Mouse (Mus musculus): ENCODE results near the gene Hoxd13. TPM values are rescaled to one million over a fixed set of nuclear protein-coding genes. Genes with fewer than 3 reads are reported as not detected.
A peak's percentile ranks its signal among the peaks of the same experiment; 100 is the strongest.

The Hoxd13 gene
- polyA plus RNA-seq, 1 experiment from 2014 or later, result not detected

- peak; percentile 94 for DNase-seq (ENCODE audit: low spot score, missing footprints)
- Histone ChIP-seq H3K4me1 (ENCODE audit: control insufficient read depth, insufficient read depth, low read length) (peaks cover 4% of the 10 kb centered on the region; the same call in 1 of the 2 replicates), H3K27ac (ENCODE audit: low read depth, low read length) (no peak overlapping the region), H3K4me3 (ENCODE audit: low read depth, low read length) (peak overlapping the region; percentile 29), H3K27me3 (ENCODE audit: control insufficient read depth, insufficient read depth, low read length) (peaks cover 88% of the 10 kb centered on the region), H3K36me3 (ENCODE audit: control insufficient read depth, insufficient read depth, low read length) (no peaks in the 10 kb centered on the region), H3K9me3 (ENCODE audit: control insufficient read depth, low read length) (no peaks in the 10 kb centered on the region), H3K4me2 (no peak overlapping the region; the same call in 1 of the 2 replicates), H3K9ac (ENCODE audit: low read length) (no peak overlapping the region)
- 0 out of 2 replicates have a peak, but pooled peaks have one; percentile 23 for ATAC-seq (ENCODE audit: low FRiP score)
- WGBS, result 6% methylated on average over 20 of the region's 20 CpGs
These were observed 13.2 kb upstream of the Hoxd13 start for GRCm38 (mm10) chr2:74654743-74655419.

DNA sequence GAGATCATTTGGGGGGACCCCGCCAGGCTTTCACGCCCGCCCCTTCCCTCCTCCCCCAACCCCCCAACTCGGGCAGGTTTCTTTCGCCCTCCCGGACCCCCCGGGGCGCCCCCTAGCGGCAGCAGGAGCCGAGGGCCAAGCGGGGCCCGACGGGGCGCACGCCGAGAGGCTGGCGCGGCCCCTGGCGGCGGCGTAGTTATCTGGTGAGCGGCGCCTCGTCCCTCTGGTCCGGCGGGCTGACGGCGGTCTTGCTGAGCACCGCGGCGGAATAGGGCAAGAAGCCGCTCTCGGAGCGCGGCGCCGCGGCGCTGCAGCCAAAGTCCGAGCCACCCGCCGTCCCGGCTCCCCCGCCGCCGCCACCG lies 12.7 kb upstream of the Hoxd13 start:
- Histone ChIP-seq H3K4me1 (ENCODE audit: control insufficient read depth, insufficient read depth, low read length) (peaks cover 4% of the 10 kb centered on the region; the same call in 1 of the 2 replicates), H3K36me3 (ENCODE audit: control insufficient read depth, insufficient read depth, low read length) (no peaks in the 10 kb centered on the region), H3K9me3 (ENCODE audit: control insufficient read depth, low read length) (no peaks in the 10 kb centered on the region), H3K27ac (ENCODE audit: low read depth, low read length) (no peak overlapping the region), H3K4me2 (peak overlapping the region; percentile 37), H3K4me3 (ENCODE audit: low read depth, low read length) (peak overlapping the region; percentile 29), H3K27me3 (ENCODE audit: control insufficient read depth, insufficient read depth, low read length) (peaks cover 88% of the 10 kb centered on the region), H3K9ac (ENCODE audit: low read length) (no peak overlapping the region)
- ATAC-seq (ENCODE audit: low FRiP score) (peak; percentile 67; the same call in 1 of the 2 replicates), DNase-seq (ENCODE audit: low spot score, missing footprints) (peak; percentile 92)
- WGBS, result 0% methylated on average over 42 of the region's 47 CpGs

- Histone ChIP-seq H3K4me3 (ENCODE audit: low read depth, low read length) (peak overlapping the region; percentile 29), H3K36me3 (ENCODE audit: control insufficient read depth, insufficient read depth, low read length) (no peaks in the 10 kb centered on the region), H3K9ac (ENCODE audit: low read length) (no peak overlapping the region), H3K27ac (ENCODE audit: low read depth, low read length) (no peak overlapping the region), H3K9me3 (ENCODE audit: control insufficient read depth, low read length) (no peaks in the 10 kb centered on the region), H3K27me3 (ENCODE audit: control insufficient read depth, insufficient read depth, low read length) (peaks cover 87% of the 10 kb centered on the region), H3K4me2 (peak overlapping the region; percentile 37), H3K4me1 (ENCODE audit: control insufficient read depth, insufficient read depth, low read length) (peaks cover 4% of the 10 kb centered on the region; the same call in 1 of the 2 replicates)
- DNase-seq (ENCODE audit: low spot score, missing footprints) (peak; percentile 97), ATAC-seq (ENCODE audit: low FRiP score) (peak; percentile 59)
- WGBS, result under 1% methylated on average over 68 of the region's 69 CpGs
These were observed 12.1 kb upstream of the Hoxd13 start for GRCm38 (mm10) chr2:74655821-74656631.

GRCm38 (mm10) chr2:74656632-74657021 lies 11.5 kb upstream of the Hoxd13 start:
- Histone ChIP-seq H3K9me3 (ENCODE audit: control insufficient read depth, low read length) (no peaks in the 10 kb centered on the region), H3K27me3 (ENCODE audit: control insufficient read depth, insufficient read depth, low read length) (peaks cover 89% of the 10 kb centered on the region), H3K36me3 (ENCODE audit: control insufficient read depth, insufficient read depth, low read length) (no peaks in the 10 kb centered on the region), H3K4me3 (ENCODE audit: low read depth, low read length) (no peak overlapping the region; the same call in 1 of the 2 replicates), H3K4me2 (no peak overlapping the region), H3K27ac (ENCODE audit: low read depth, low read length) (no peak overlapping the region), H3K4me1 (ENCODE audit: control insufficient read depth, insufficient read depth, low read length) (peaks cover 6% of the 10 kb centered on the region), H3K9ac (ENCODE audit: low read length) (no peak overlapping the region)
- ATAC-seq (ENCODE audit: low FRiP score) (no peak), DNase-seq (ENCODE audit: low spot score, missing footprints) (peak; percentile 97)
- WGBS, result 2% methylated on average over 4 of the region's 4 CpGs

DNA sequence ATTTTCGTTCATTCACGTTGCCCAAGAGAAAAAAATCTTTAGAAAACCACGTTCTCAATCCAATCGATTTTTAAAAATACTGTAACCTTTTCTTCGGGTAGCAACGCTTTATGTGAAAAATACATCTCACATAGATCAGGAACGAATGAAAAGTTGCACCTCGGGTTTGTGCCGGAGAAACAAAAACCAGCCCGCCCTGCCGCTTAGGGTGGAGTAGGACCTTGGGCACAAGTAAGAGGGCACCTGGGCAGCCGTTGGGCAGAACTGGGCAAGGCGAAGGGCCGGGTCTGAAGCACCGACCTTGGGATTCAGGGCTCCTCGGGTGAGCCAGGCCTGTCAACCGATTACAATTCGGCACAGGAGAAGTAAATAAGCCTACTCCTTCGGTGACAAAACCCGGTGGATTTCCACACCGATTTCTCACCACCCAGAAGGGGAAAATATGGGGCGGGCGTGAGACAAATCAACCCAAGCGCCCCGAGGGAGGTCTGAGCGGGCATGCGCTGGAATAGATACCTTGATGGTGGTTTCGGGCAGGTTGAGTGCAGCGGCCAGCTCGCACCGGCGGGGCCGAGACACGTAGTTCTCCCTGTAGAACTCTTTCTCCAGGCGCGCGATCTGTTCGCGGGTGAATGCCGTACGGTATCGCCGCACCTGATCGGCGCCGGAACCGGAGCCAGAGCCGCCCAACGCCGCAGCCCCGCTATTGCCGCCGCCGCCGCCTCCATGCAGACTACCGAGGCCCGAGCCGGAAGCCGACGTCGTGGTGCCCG lies 10.7 kb upstream of the Hoxd13 start:
- no peak overlapping the region for H3K27ac ChIP-seq (ENCODE audit: low read depth, low read length)
- WGBS, result 2% methylated on average over 59 of the region's 62 CpGs
- no peak overlapping the region for H3K9ac ChIP-seq (ENCODE audit: low read length)

DNA sequence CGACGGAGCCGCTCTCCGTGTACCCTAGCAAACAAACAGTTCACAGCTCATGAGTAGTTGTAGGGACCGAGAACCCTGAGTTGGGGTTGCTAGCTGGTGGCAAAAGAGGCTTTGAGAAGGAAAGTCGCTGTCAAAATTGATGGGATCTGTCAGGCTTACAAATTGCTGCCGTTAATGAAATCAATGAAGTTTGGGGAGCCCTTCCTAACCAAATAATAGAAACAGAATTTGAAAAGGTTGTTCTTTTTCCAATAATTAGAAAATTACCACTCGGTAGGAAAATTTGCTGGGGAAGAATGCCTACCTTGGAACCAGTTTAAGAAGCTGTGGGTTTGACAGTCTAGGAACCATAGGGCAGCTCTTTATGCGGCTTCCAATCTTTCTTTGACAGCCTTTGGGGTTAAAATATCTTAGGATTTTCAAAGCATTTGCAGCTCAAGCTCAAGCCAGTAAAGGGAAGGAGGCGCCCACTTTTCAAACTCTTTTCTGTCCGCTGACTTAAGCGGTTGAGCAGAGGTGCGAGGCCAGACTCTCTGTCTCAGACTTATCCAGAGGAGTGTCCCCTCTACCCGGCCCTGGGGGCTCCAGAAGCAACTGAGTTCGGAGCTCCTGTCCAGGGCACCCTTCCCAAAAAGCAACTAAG lies 10.0 kb upstream of the Hoxd13 start:
- WGBS, result under 1% methylated on average over 15 of the region's 15 CpGs
- no peak for ATAC-seq (ENCODE audit: low FRiP score)
- H3K27ac ChIP-seq (ENCODE audit: low read depth, low read length), result no peak overlapping the region; the same call in 1 of the 2 replicates

More for the DNA sequence above, 10.7 kb upstream of the Hoxd13 start:
- no peaks in the 10 kb centered on the region for H3K9me3 ChIP-seq (ENCODE audit: control insufficient read depth, low read length)
- ATAC-seq (ENCODE audit: low FRiP score) (no peak), DNase-seq (ENCODE audit: low spot score, missing footprints) (peak; percentile 97)
- H3K27me3 ChIP-seq (ENCODE audit: control insufficient read depth, insufficient read depth, low read length), result peaks cover 88% of the 10 kb centered on the region
- peaks cover 7% of the 10 kb centered on the region for H3K4me1 ChIP-seq (ENCODE audit: control insufficient read depth, insufficient read depth, low read length)
- no peaks in the 10 kb centered on the region for H3K36me3 ChIP-seq (ENCODE audit: control insufficient read depth, insufficient read depth, low read length)
- peak overlapping the region; percentile 16; the same call in 1 of the 2 replicates for H3K4me3 ChIP-seq (ENCODE audit: low read depth, low read length)
- peak overlapping the region; percentile 9; the same call in 1 of the 2 replicates for H3K4me2 ChIP-seq

DNA sequence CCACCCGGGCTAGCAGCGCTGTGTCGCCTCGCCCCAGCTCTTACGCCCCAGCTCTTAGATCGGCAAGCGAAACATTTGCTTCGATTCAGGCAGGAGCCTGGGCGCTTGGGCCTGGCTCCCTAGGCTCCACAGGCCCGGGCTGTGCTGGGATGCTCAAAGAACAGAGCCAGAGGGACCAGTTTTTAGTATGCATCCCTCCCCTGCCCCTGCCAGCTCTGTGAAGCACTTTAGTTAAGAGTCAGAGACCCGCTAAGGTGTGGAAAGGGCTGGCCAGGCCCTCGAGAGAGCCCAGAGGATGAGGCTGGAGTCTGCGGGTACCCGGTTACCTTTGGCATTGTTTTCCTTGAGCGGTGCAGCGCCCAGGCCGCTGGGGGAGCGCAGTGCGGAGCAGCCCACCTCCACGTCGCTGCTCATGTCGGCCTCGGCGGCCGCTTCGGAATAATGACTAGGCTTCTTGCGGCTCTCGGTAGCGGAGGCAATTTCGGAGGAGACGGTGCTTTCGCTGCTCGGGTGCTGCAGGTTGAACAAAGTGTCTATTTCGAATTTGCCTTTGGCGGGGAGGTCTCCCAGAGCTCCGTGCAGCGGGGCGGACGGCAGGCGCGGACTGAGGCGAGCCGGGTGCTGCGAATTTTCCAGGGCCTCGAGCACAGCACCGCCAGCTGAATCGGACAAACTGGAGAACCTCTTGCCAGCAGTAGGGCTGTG lies 9.3 kb upstream of the Hoxd13 start:
- under 1% methylated on average over 47 of the region's 47 CpGs for WGBS
- Histone ChIP-seq H3K4me2 (no peak overlapping the region), H3K9me3 (ENCODE audit: control insufficient read depth, low read length) (no peaks in the 10 kb centered on the region), H3K4me1 (ENCODE audit: control insufficient read depth, insufficient read depth, low read length) (peaks cover 7% of the 10 kb centered on the region), H3K27ac (ENCODE audit: low read depth, low read length) (no peak overlapping the region; the same call in 1 of the 2 replicates), H3K9ac (ENCODE audit: low read length) (peak overlapping the region; percentile 36; the same call in 1 of the 2 replicates), H3K36me3 (ENCODE audit: control insufficient read depth, insufficient read depth, low read length) (no peaks in the 10 kb centered on the region), H3K4me3 (ENCODE audit: low read depth, low read length) (peak overlapping the region; percentile 9), H3K27me3 (ENCODE audit: control insufficient read depth, insufficient read depth, low read length) (peaks cover 97% of the 10 kb centered on the region)
- ATAC-seq (ENCODE audit: low FRiP score) (no peak), DNase-seq (ENCODE audit: low spot score, missing footprints) (no peak)

More for the DNA sequence above, 10.0 kb upstream of the Hoxd13 start:
- Histone ChIP-seq H3K4me1 (ENCODE audit: control insufficient read depth, insufficient read depth, low read length) (peaks cover 7% of the 10 kb centered on the region), H3K27me3 (ENCODE audit: control insufficient read depth, insufficient read depth, low read length) (peaks cover 93% of the 10 kb centered on the region), H3K9me3 (ENCODE audit: control insufficient read depth, low read length) (no peaks in the 10 kb centered on the region), H3K9ac (ENCODE audit: low read length) (peak overlapping the region; percentile 36; the same call in 1 of the 2 replicates), H3K4me3 (ENCODE audit: low read depth, low read length) (peak overlapping the region; percentile 16), H3K36me3 (ENCODE audit: control insufficient read depth, insufficient read depth, low read length) (no peaks in the 10 kb centered on the region), H3K4me2 (peak overlapping the region; percentile 9; the same call in 1 of the 2 replicates)
- peak; percentile 98 for DNase-seq (ENCODE audit: low spot score, missing footprints)
